Mouse (Mus musculus) heart, adult 2 months (tissue): ENCODE measurements around the gene Keap1.

Experiments used
- EP300 ChIP-seq: fragments of 200-500 bp; IDR thresholded peaks from 2 replicates; pipeline ENCODE4 v1.6.1; 2011; ENCODE audit warnings: low read depth, low read length, control low read depth; ENCODE audit not compliant: insufficient read depth
- POLR2A ChIP-seq: fragments of 200-500 bp; IDR thresholded peaks from 2 replicates; pipeline ENCODE4 v1.6.1; 2011; ENCODE audit warnings: mild to moderate bottlenecking, low read depth, low read length, control low read depth; ENCODE audit not compliant: insufficient read depth

DNA sequence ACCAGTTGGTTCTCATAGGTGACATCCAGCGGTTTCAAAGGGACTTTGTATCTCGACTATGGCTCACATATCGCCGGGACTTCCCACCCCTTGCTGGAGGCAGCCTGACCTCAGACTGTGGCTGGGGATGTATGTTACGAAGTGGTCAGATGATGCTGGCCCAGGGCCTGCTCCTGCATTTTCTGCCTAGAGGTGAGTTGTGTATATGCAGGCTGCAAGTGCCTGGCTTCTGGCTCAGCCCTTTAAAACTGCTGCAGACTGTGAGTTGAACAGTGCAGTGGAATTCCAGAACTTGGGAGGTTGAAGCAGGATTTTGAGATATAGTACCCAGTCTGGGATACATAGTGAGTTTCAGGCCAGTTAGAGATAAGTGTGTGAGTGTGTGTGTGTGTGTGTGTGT lies 27.7 kb upstream of the Keap1 start:
- TF ChIP-seq POLR2A (no peak), EP300 (no peak)
